Mouse (Mus musculus) heart, embryonic 14.5 days (tissue): ENCODE measurements around the gene Rufy4. TPM values are rescaled to one million over a fixed set of nuclear protein-coding genes. Genes with fewer than 3 reads are reported as not detected.

Experiments used
- ATAC-seq: fragments of 200-750 bp; cut with Nextera tagmentation; 2 replicates; pipeline ENCODE4 v1.8.0; 2017; ENCODE audit warnings: low read depth, moderate TSS enrichment; ENCODE audit not compliant: insufficient number of reproducible peaks, insufficient read depth, low FRiP score
- H3K27ac ChIP-seq, 2 experiments: fragments of 200-500 bp in 1 of 2; fragments of 300-500 bp in 1 of 2; sonication (generic) in 1 of 2; replicated peaks in 1 of 2; 2 replicates each; pipeline ENCODE4 v1.5.1; 2012 to 2014; ENCODE audit warnings: low read depth in 2 of 2, low read length in 2 of 2, control low read depth in 1 of 2, mild to moderate bottlenecking in 1 of 2, mixed read lengths in 1 of 2; ENCODE audit not compliant: control insufficient read depth in 1 of 2, insufficient read depth in 1 of 2
- H3K27me3 ChIP-seq: fragments of 300-500 bp; sonication (generic); 2 replicates; pipeline ENCODE4 v1.6.1; 2014; ENCODE audit warnings: mild to moderate bottlenecking, low read length, control low read depth; ENCODE audit not compliant: control insufficient read depth, insufficient read depth
- H3K36me3 ChIP-seq: fragments of 300-500 bp; sonication (generic); 2 replicates; pipeline ENCODE4 v1.6.1; 2014; ENCODE audit warnings: mild to moderate bottlenecking, control low read depth, low read length, mixed read lengths; ENCODE audit not compliant: control insufficient read depth, insufficient read depth
- H3K4me1 ChIP-seq, 2 experiments: fragments of 200-500 bp in 1 of 2; fragments of 300-500 bp in 1 of 2; sonication (generic) in 1 of 2; 2 replicates each; pipeline ENCODE4 v1.6.1; 2012 to 2014; ENCODE audit warnings: low read length in 2 of 2, control low read depth in 1 of 2, mixed read lengths in 1 of 2; ENCODE audit not compliant: control insufficient read depth in 2 of 2, insufficient read depth in 2 of 2
- H3K4me2 ChIP-seq: fragments of 300-500 bp; sonication (generic); 2 replicates; pipeline ENCODE4 v1.6.1; 2014; ENCODE audit warnings: mild to moderate bottlenecking, low read length
- H3K4me3 ChIP-seq, 2 experiments: fragments of 200-500 bp in 1 of 2; fragments of 300-500 bp in 1 of 2; sonication (generic) in 1 of 2; 2 replicates each; pipeline ENCODE4 v1.5.1; 2012 to 2014; ENCODE audit warnings: low read length in 2 of 2, mild to moderate bottlenecking in 2 of 2, control low read depth in 1 of 2, low read depth in 1 of 2, moderate library complexity in 1 of 2; ENCODE audit not compliant: control insufficient read depth in 1 of 2, insufficient read depth in 1 of 2
- H3K9ac ChIP-seq: fragments of 300-500 bp; sonication (generic); 2 replicates; pipeline ENCODE4 v1.6.1; 2014; ENCODE audit warnings: mild to moderate bottlenecking, low read length
- H3K9me3 ChIP-seq: fragments of 300-500 bp; sonication (generic); 2 replicates; pipeline ENCODE4 v1.6.1; 2016; ENCODE audit warnings: low read length, control low read depth; ENCODE audit not compliant: control insufficient read depth
- WGBS: fragments of 180-500 bp; shearing (Covaris S2); extraction: QIAGEN DNeasy Blood & Tissue Kit; methylation state at CpG from one replicate; pipeline ENCODE4 v1.1.7; 2014; 5-methylcytosine and 5-hydroxymethylcytosine counted together
- polyA plus RNA-seq: library from polyadenylated mRNA; unstranded; fragments of >200 nt; fragmentation: Nextera tagmentation; extraction: Ambion mirVana; gene quantifications from 2 replicates; pipeline ENCODE4 v1.2.1, GENCODE M21; 2014

The Rufy4 gene
- polyA plus RNA-seq, 1 experiment from 2014 or later = 0.22 TPM

DNA sequence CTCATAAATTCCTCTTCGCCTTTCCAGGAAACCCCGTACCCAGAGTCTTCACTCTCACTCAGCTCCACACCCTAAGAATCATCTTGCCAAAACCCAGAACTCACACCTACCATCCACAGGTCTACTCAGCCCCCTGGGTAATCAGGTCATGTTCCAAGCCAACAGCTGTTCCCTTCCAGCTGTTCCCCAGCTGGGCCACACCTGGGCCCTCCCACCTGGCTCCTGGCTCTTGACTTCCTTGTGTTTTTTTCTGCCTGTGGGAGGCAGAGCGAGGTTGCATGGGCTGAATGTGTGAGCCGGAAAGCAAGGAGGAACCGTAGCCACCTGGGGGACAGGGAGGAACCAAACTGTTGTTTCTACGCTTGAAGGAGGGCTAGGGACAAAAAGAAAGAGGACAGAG lies 19.1 kb upstream of the Rufy4 start:
- Histone ChIP-seq H3K4me3 (no peak overlapping the region), H3K4me2 (no peak overlapping the region), H3K9ac (no peak overlapping the region), H3K36me3 (no peaks in the 10 kb centered on the region), H3K9me3 (no peaks in the 10 kb centered on the region), H3K4me1 (peaks cover 29 to 39% of the 10 kb centered on the region in 2 experiments), H3K27me3 (no peaks in the 10 kb centered on the region; the same call in 1 of the 2 replicates), H3K27ac (no peak overlapping the region)
- WGBS = 77% methylated on average over 6 of the region's 6 CpGs
- ATAC-seq = no peak

GRCm38 (mm10) chr1:74107931-74108618 lies 17.3 kb upstream of the Rufy4 start:
- Histone ChIP-seq H3K4me1 (peaks cover 34 to 40% of the 10 kb centered on the region in 2 experiments), H3K36me3 (no peaks in the 10 kb centered on the region), H3K27me3 (no peaks in the 10 kb centered on the region; the same call in 1 of the 2 replicates), H3K4me3 (no peak overlapping the region), H3K9me3 (no peaks in the 10 kb centered on the region), H3K9ac (no peak overlapping the region), H3K4me2 (no peak overlapping the region), H3K27ac (peak overlapping the region in 1 of 2 experiments; percentile 37; a peak in 2 of 4 replicates)
- 0 out of 2 replicates have a peak, but pooled peaks have one; percentile 36 for ATAC-seq
- 28% methylated on average over 4 of the region's 5 CpGs for WGBS

- no peaks in the 10 kb centered on the region for H3K9me3 ChIP-seq
These were observed 15.7 kb upstream of the Rufy4 start for GRCm38 (mm10) chr1:74109670-74110069.

DNA sequence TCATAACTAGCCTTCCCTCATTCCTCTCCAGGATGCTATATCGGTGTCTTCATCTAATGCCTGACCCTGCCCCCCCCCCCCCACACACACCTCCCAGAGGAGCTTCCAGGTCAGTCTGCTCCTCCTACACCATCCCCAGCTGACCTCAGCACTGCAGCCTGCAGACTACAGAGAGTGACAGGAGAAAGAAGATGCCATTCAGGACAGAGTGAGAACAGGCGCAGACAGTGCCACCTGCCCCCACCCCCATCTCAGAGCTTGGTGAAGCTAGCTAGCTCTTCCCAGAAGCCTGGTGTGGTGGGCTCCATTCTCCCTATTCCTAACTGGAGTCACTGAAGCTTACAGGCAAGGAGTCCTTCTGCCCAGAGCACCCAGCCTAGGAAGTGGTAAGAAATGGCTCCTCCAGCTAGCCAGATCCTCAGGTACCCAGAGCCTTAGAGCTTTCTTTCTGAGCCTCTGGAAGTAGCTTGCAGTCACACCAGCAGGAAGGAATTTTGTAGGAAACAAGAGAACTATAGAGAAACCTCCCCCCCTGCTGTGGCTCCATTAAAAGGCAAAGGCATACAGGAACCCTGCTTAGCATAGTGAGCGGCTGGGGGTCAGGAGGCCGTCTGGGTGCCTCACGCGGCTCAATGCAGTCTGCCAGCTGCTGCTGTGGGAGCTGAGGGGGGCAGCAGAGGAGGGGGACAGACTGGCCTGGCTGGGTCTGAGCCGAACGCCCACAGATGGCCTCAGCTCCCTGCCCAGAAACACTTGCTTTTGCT lies 14.2 kb upstream of the Rufy4 start:
- Histone ChIP-seq H3K27me3 (no peaks in the 10 kb centered on the region; the same call in 1 of the 2 replicates), H3K4me2 (no peak overlapping the region), H3K27ac (no peak overlapping the region), H3K9ac (peak overlapping the region; percentile 39; the same call in 1 of the 2 replicates), H3K36me3 (no peaks in the 10 kb centered on the region), H3K4me3 (no peak overlapping the region), H3K4me1 (peaks cover 19 to 22% of the 10 kb centered on the region in 2 experiments), H3K9me3 (no peaks in the 10 kb centered on the region)
- 29% methylated on average over 8 of the region's 8 CpGs for WGBS
- ATAC-seq = no peak

More at GRCm38 (mm10) chr1:74109670-74110069, 15.7 kb upstream of the Rufy4 start:
- H3K27ac ChIP-seq = no peak overlapping the region
- 76% methylated on average over 2 of the region's 2 CpGs for WGBS
- peaks cover 23 to 24% of the 10 kb centered on the region in 2 experiments for H3K4me1 ChIP-seq
- no peak overlapping the region for H3K4me2 ChIP-seq
- no peaks in the 10 kb centered on the region; the same call in 1 of the 2 replicates for H3K27me3 ChIP-seq
- no peak overlapping the region for H3K4me3 ChIP-seq
- no peak overlapping the region for H3K9ac ChIP-seq
- H3K36me3 ChIP-seq = no peaks in the 10 kb centered on the region
- no peak for ATAC-seq

- Histone ChIP-seq H3K4me3 (no peak overlapping the region), H3K4me2 (no peak overlapping the region), H3K27me3 (no peaks in the 10 kb centered on the region; the same call in 1 of the 2 replicates), H3K9me3 (no peaks in the 10 kb centered on the region), H3K27ac (no peak overlapping the region), H3K36me3 (no peaks in the 10 kb centered on the region), H3K9ac (peak overlapping the region; percentile 39; the same call in 1 of the 2 replicates), H3K4me1 (peaks cover 19 to 22% of the 10 kb centered on the region in 2 experiments)
- no peak for ATAC-seq
- 56% methylated on average over 6 of the region's 6 CpGs for whole genome bisulfite sequencing
These were observed 13.7 kb upstream of the Rufy4 start for GRCm38 (mm10) chr1:74111696-74112030.

- H3K9me3 ChIP-seq = no peaks in the 10 kb centered on the region
- H3K27me3 ChIP-seq = no peaks in the 10 kb centered on the region
- H3K4me2 ChIP-seq = no peak overlapping the region
- no peak for ATAC-seq
- WGBS = 59% methylated on average over 3 of the region's 3 CpGs
- H3K36me3 ChIP-seq = no peaks in the 10 kb centered on the region
- 0 out of 4 replicates have a peak overlapping the region, but pooled peaks of 1 of the 2 experiments have one; percentile 6 for H3K27ac ChIP-seq
- 0 out of 2 replicates have a peak overlapping the region, but pooled peaks have one; percentile 14 for H3K9ac ChIP-seq
- H3K4me1 ChIP-seq = peaks cover 16 to 19% of the 10 kb centered on the region in 2 experiments
- H3K4me3 ChIP-seq = no peak overlapping the region
These were observed 12.3 kb upstream of the Rufy4 start for GRCm38 (mm10) chr1:74113071-74113470.

DNA sequence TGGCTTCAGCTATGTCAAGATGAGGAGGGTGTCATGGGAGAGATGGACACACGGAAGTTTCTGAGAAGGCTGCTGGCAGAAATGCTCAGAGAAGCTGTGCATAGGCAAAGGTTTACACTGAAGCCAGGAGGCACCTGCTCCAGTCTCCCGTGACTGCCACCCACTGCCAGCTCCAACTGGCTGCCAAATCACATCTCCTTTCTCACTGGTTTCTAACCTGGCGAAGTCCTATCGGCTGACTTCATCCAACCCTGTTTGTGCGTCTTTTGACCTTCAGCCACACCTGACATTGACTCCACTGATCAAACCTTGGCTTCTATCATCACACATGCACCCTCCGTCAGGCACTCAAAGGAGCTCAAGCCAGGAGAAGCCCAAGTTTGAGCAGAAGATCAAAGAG lies 7.5 kb upstream of the Rufy4 start:
- WGBS = 84% methylated on average over 6 of the region's 6 CpGs
- H3K36me3 ChIP-seq = no peaks in the 10 kb centered on the region
- H3K9me3 ChIP-seq = no peaks in the 10 kb centered on the region
- H3K4me3 ChIP-seq = no peak overlapping the region
- no peak overlapping the region for H3K9ac ChIP-seq
- no peak overlapping the region for H3K27ac ChIP-seq
- peaks cover 23 to 25% of the 10 kb centered on the region in 2 experiments for H3K4me1 ChIP-seq
- no peak overlapping the region for H3K4me2 ChIP-seq
- H3K27me3 ChIP-seq = no peaks in the 10 kb centered on the region
- ATAC-seq = no peak
